Mouse (Mus musculus) liver, adult 10 weeks (tissue): ENCODE data around the gene Phactr2. TPM values are rescaled to one million over a fixed set of nuclear protein-coding genes. Genes with fewer than 3 reads are reported as not detected.

Source experiments
- polyA plus RNA-seq: library from polyadenylated mRNA; stranded (reverse); fragments of 350-450 nt; fragmentation: Illumina TruSeq; extraction: RNeasy Lipid Tissue Mini Kit (QIAGEN cat#74804); gene quantifications from one replicate; pipeline ENCODE4 v1.2.3, GENCODE M21; 2014; ENCODE audit warnings: low read depth, low replicate concordance

The Phactr2 gene
- polyA plus RNA-seq: 3.5 TPM

GRCm38 (mm10) chr10:13473833-13474567 is at the start of gene Phactr2:
Gene Phactr2 (minus strand): TSS chr10:13474412.

GRCm38 (mm10) chr10:13499331-13499730 is 25.1 kb upstream of the Phactr2 start, which contains the start of gene Fuca2:
Gene Fuca2 (plus strand): TSS chr10:13499540.

GRCm38 (mm10) chr10:13192731-13193351 is 281.4 kb downstream of the Phactr2 start, which contains the start of gene Ltv1:
Gene Ltv1 (minus strand): TSS chr10:13193168.

GRCm38 (mm10) chr10:13177973-13178624 is 296.1 kb downstream of the Phactr2 start, which contains the start of gene Zc2hc1b:
Gene Zc2hc1b (minus strand): TSS chr10:13178023.

Other genes with a start within 250 kb of the Phactr2 start
- 28.2 TPM for gene Fuca2, start 25.1 kb upstream of the Phactr2 start, polyA plus RNA-seq
- 2.0 TPM for gene Adat2, start 78.5 kb upstream of the Phactr2 start, polyA plus RNA-seq
- gene Pex3, start 78.7 kb upstream of the Phactr2 start, polyA plus RNA-seq: 55.7 TPM